Mouse (Mus musculus): Measurements from ENCODE around the gene Cfap73. TPM values are rescaled to one million over a fixed set of nuclear protein-coding genes. Genes with fewer than 3 reads are reported as not detected.

Gene Cfap73
- polyA plus RNA-seq (2015; fragmentation: Nextera tagmentation; extraction: Ambion mirVana): not detected in 2 replicates

GRCm38 (mm10) chr5:120634131-120634530 is at the start of gene Cfap73:
Gene Cfap73 (minus strand): TSS chr5:120634235.
- ATAC-seq: no peak
- H3K27me3 ChIP-seq (replicated peaks): peaks cover 7% of the 10 kb centered on the region; the same call in 1 of the 2 replicates
- no peak within 1 kb of the TSS for H3K4me2 ChIP-seq (replicated peaks)
- no peak within 1 kb of the TSS for H3K9ac ChIP-seq
- 0 out of 2 replicates have a peak, but pooled peaks cover 4% of the 10 kb centered on the region for H3K4me1 ChIP-seq (replicated peaks)
- H3K27ac ChIP-seq: no peak within 1 kb of the TSS
- H3K9me3 ChIP-seq: no peaks in the 10 kb centered on the region
- H3K36me3 ChIP-seq: no peaks in the 10 kb centered on the region
- H3K4me3 ChIP-seq (replicated peaks): no peak within 1 kb of the TSS
- WGBS: 44% methylated on average over 9 of the region's 9 CpGs

GRCm38 (mm10) chr5:120682982-120683771 is 49.1 kb upstream of the Cfap73 start:
- Histone ChIP-seq H3K36me3 (no peaks in the 10 kb centered on the region), H3K4me3 (replicated peaks) (no peak overlapping the region), H3K9me3 (no peaks in the 10 kb centered on the region), H3K27ac (no peak overlapping the region), H3K4me1 (replicated peaks) (peaks cover 18% of the 10 kb centered on the region), H3K4me2 (replicated peaks) (peak overlapping the region; percentile 11; the same call in 1 of the 2 replicates), H3K9ac (no peak overlapping the region), H3K27me3 (replicated peaks) (peaks cover 27% of the 10 kb centered on the region)
- ATAC-seq: no peak
- 10% methylated on average over 24 of the region's 24 CpGs for WGBS

- no peak overlapping the region for H3K9ac ChIP-seq
- H3K4me3 ChIP-seq (replicated peaks): no peak overlapping the region
- H3K27me3 ChIP-seq (replicated peaks): peaks cover 27% of the 10 kb centered on the region
- peaks cover 18% of the 10 kb centered on the region for H3K4me1 ChIP-seq (replicated peaks)
- H3K9me3 ChIP-seq: no peaks in the 10 kb centered on the region
- no peak overlapping the region for H3K27ac ChIP-seq
- no peak overlapping the region for H3K4me2 ChIP-seq (replicated peaks)
- no peaks in the 10 kb centered on the region for H3K36me3 ChIP-seq
- 91% methylated on average over 18 of the region's 18 CpGs for WGBS
- no peak for ATAC-seq
These were observed 46.9 kb upstream of the Cfap73 start for GRCm38 (mm10) chr5:120680918-120681317.

GRCm38 (mm10) chr5:120679676-120680555 is 45.9 kb upstream of the Cfap73 start:
- 0 out of 2 replicates have a peak overlapping the region, but pooled peaks have one; percentile 44 for H3K27ac ChIP-seq

GRCm38 (mm10) chr5:120677516-120677915 is 43.5 kb upstream of the Cfap73 start:
- no peak overlapping the region for H3K4me2 ChIP-seq (replicated peaks)
- H3K36me3 ChIP-seq: no peaks in the 10 kb centered on the region
- no peak overlapping the region for H3K9ac ChIP-seq
- ATAC-seq: no peak
- no peak overlapping the region for H3K27ac ChIP-seq
- peaks cover 14% of the 10 kb centered on the region for H3K27me3 ChIP-seq (replicated peaks)
- WGBS: 24% methylated on average over 2 of the region's 2 CpGs
- H3K4me1 ChIP-seq (replicated peaks): peaks cover 19% of the 10 kb centered on the region
- no peak overlapping the region for H3K4me3 ChIP-seq (replicated peaks)
- H3K9me3 ChIP-seq: no peaks in the 10 kb centered on the region

More at GRCm38 (mm10) chr5:120679676-120680555, 45.9 kb upstream of the Cfap73 start:
- peak overlapping the region; percentile 67 for H3K4me2 ChIP-seq (replicated peaks)
- H3K4me1 ChIP-seq (replicated peaks): peaks cover 18% of the 10 kb centered on the region
- ATAC-seq: peak; percentile 91
- 2% methylated on average over 24 of the region's 24 CpGs for WGBS
- 0 out of 2 replicates have a peak overlapping the region, but pooled peaks have one; percentile 20 for H3K9ac ChIP-seq
- H3K27me3 ChIP-seq (replicated peaks): peaks cover 31% of the 10 kb centered on the region
- no peaks in the 10 kb centered on the region for H3K36me3 ChIP-seq
- H3K4me3 ChIP-seq (replicated peaks): peak overlapping the region; percentile 25
- H3K9me3 ChIP-seq: no peaks in the 10 kb centered on the region

GRCm38 (mm10) chr5:120674229-120675145 is 40.5 kb upstream of the Cfap73 start:
- 30% methylated on average over 21 of the region's 21 CpGs for WGBS
- H3K4me1 ChIP-seq (replicated peaks): peaks cover 10% of the 10 kb centered on the region
- H3K4me3 ChIP-seq (replicated peaks): no peak overlapping the region
- no peaks in the 10 kb centered on the region for H3K9me3 ChIP-seq
- H3K27me3 ChIP-seq (replicated peaks): 0 out of 2 replicates have a peak, but pooled peaks cover 4% of the 10 kb centered on the region
- H3K27ac ChIP-seq: no peak overlapping the region
- H3K9ac ChIP-seq: no peak overlapping the region
- ATAC-seq: peak; percentile 52
- H3K4me2 ChIP-seq (replicated peaks): peak overlapping the region; percentile 26
- H3K36me3 ChIP-seq: no peaks in the 10 kb centered on the region

GRCm38 (mm10) chr5:120673626-120674025 is 39.6 kb upstream of the Cfap73 start:
- Histone ChIP-seq H3K27ac (no peak overlapping the region), H3K36me3 (no peaks in the 10 kb centered on the region), H3K4me3 (replicated peaks) (no peak overlapping the region), H3K4me1 (replicated peaks) (peaks cover 5% of the 10 kb centered on the region), H3K9ac (no peak overlapping the region), H3K27me3 (replicated peaks) (0 out of 2 replicates have a peak, but pooled peaks cover 4% of the 10 kb centered on the region), H3K4me2 (replicated peaks) (no peak overlapping the region), H3K9me3 (no peaks in the 10 kb centered on the region)
- 3% methylated on average over 12 of the region's 12 CpGs for WGBS
- ATAC-seq: no peak

GRCm38 (mm10) chr5:120671865-120672264 is 37.8 kb upstream of the Cfap73 start:
- Histone ChIP-seq H3K4me1 (replicated peaks) (peaks cover 5% of the 10 kb centered on the region), H3K27me3 (replicated peaks) (0 out of 2 replicates have a peak, but pooled peaks cover 4% of the 10 kb centered on the region), H3K9me3 (no peaks in the 10 kb centered on the region), H3K9ac (no peak overlapping the region), H3K4me2 (replicated peaks) (no peak overlapping the region), H3K36me3 (no peaks in the 10 kb centered on the region), H3K27ac (no peak overlapping the region), H3K4me3 (replicated peaks) (no peak overlapping the region)
- 61% methylated on average over 3 of the region's 3 CpGs for WGBS
- ATAC-seq: no peak

GRCm38 (mm10) chr5:120670132-120670531 is 36.1 kb upstream of the Cfap73 start:
- peaks cover 5% of the 10 kb centered on the region for H3K4me1 ChIP-seq (replicated peaks)
- H3K36me3 ChIP-seq: no peaks in the 10 kb centered on the region
- H3K27me3 ChIP-seq (replicated peaks): 0 out of 2 replicates have a peak, but pooled peaks cover 4% of the 10 kb centered on the region
- no peak overlapping the region for H3K27ac ChIP-seq
- H3K9ac ChIP-seq: no peak overlapping the region
- ATAC-seq: no peak
- WGBS: 83% methylated on average over 7 of the region's 7 CpGs
- H3K4me3 ChIP-seq (replicated peaks): no peak overlapping the region
- no peaks in the 10 kb centered on the region for H3K9me3 ChIP-seq
- no peak overlapping the region for H3K4me2 ChIP-seq (replicated peaks)

- Histone ChIP-seq H3K9me3 (no peaks in the 10 kb centered on the region), H3K4me1 (replicated peaks) (no peaks in the 10 kb centered on the region), H3K27me3 (replicated peaks) (0 out of 2 replicates have a peak, but pooled peaks cover 4% of the 10 kb centered on the region), H3K4me3 (replicated peaks) (no peak overlapping the region), H3K9ac (no peak overlapping the region), H3K36me3 (no peaks in the 10 kb centered on the region), H3K4me2 (replicated peaks) (no peak overlapping the region), H3K27ac (no peak overlapping the region)
- no peak for ATAC-seq
- 69% methylated on average over 7 of the region's 7 CpGs for WGBS
These were observed 34.7 kb upstream of the Cfap73 start for GRCm38 (mm10) chr5:120668761-120669160.

GRCm38 (mm10) chr5:120664888-120665287 is 30.9 kb upstream of the Cfap73 start:
- H3K9ac ChIP-seq: no peak overlapping the region
- no peaks in the 10 kb centered on the region for H3K9me3 ChIP-seq
- 0 out of 2 replicates have a peak, but pooled peaks cover 4% of the 10 kb centered on the region for H3K27me3 ChIP-seq (replicated peaks)
- H3K27ac ChIP-seq: no peak overlapping the region
- H3K4me1 ChIP-seq (replicated peaks): no peaks in the 10 kb centered on the region
- no peak overlapping the region for H3K4me3 ChIP-seq (replicated peaks)
- no peaks in the 10 kb centered on the region for H3K36me3 ChIP-seq
- WGBS: 54% methylated on average over 2 of the region's 2 CpGs
- H3K4me2 ChIP-seq (replicated peaks): no peak overlapping the region
- no peak for ATAC-seq
